Mouse (Mus musculus) layer of hippocampus, adult 6 months (tissue): Measurements from ENCODE around the gene Gm21953. TPM values are rescaled to one million over a fixed set of nuclear protein-coding genes. Genes with fewer than 3 reads are reported as not detected.

Experiments used
- long read RNA-seq, 2 experiments: library from polyadenylated mRNA; unstranded; transcript quantifications; one replicate each; pipeline ENCODE4 v2.0.0; 2019 to 2020
- polyA plus RNA-seq: library from polyadenylated mRNA; unstranded; fragments of <200 nt; fragmentation: Nextera tagmentation; gene quantifications from 2 replicates; pipeline ENCODE4 v1.2.3, GENCODE M21; 2021

Gm21953 gene
- polyA plus RNA-seq = 1.7 TPM in 1 of 2 replicates, not detected in the other
- long read RNA-seq, experiment 1, partial matches to known transcripts = 0 of 2 reads
- long read RNA-seq, experiment 1, other reads (novel, unspliced or antisense) = 2 of 2 reads
- long read RNA-seq, experiment 2, partial matches to known transcripts = 1 of 10 reads
- long read RNA-seq, experiment 2, other reads (novel, unspliced or antisense) = 9 of 10 reads

DNA sequence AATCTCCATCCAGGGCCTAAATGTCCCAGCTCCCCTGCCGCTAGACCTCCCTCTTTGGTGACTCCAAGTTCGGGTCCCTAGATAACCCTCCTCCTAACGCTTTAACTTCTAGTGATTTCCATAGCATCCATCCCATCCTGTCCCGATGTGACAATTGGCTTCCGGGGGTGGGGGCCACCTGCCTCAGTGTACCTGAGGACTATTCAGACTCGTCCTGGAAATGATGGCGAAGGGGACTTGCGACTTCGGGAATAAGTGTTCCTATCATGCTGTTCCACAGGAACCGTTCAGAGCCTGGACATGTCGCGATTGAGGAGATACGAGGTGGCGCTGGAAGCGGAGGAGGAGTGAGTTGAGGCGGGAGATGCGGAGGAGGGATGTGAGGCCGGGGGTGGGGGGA, at the start of gene Gm21953:
Gene Gm21953, plus strand, starts transcription at position 301 of the 400 bp plus-strand sequence.

DNA sequence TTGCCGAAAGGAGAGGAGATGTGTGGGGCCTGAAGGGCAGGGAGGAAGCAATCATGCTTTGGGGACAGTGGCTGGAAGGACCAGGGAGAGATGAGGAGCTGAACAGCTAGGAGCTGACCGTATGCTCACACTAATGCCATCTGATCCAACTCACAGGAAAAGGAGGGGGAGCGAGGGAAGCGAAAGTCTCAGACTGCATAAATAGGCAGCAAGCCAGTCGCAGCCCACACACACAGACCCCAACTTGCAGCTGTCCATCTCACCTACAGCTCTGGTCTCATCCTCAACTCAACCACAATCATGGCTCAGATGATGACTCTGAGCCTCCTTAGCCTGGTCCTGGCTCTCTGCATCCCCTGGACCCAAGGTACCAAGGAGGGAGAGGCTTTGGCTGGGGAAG, 38.6 kb upstream of the Gm21953 start, which contains the start of gene Ccl21b:
Gene Ccl21b, plus strand, starts transcription at position 301 of the 400 bp plus-strand sequence.

DNA sequence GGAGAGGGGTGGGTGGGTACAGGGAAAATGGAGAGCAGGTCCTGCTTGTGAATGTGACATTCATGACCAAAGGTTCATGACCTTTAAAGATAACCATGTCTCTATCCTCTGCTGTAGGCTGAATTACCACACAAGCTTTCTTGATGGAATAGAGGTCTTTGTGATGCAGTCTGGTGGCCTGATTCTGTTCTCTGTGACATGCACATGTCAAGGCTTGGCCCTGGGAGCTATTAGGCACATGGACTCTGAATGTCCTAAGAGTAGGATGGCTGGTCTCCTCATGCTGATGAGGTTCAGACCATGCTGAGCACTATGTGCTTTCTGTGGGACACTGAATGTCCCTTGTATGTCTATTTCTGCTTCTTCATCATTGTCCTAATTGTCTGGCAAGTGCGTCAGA, 24.0 kb downstream of the Gm21953 start, which contains the start of gene Fam205a3:
Gene Fam205a3, plus strand, starts transcription at position 301 of the 400 bp plus-strand sequence.

Other genes starting within 250 kb of the Gm21953 start
- not detected in 2 replicates for gene Gm3893, start 203.1 kb upstream of the Gm21953 start, polyA plus RNA-seq
- gene Gm13304, start 179.4 kb upstream of the Gm21953 start, polyA plus RNA-seq = 7.3 TPM in 1 of 2 replicates, not detected in the other
- gene Gm13306, start 140.8 kb upstream of the Gm21953 start, polyA plus RNA-seq = 3.3 and 3.7 TPM in 2 replicates
- 0.94 and 1.3 TPM in 2 replicates for gene Gm13305, start 125.7 kb upstream of the Gm21953 start, polyA plus RNA-seq
- 1.2 TPM in 1 of 2 replicates, not detected in the other for gene Gm10600, start 53.6 kb upstream of the Gm21953 start, polyA plus RNA-seq
- gene Ccl21b, start 38.5 kb upstream of the Gm21953 start, polyA plus RNA-seq = not detected in 2 replicates
- 0.31 TPM in 1 of 2 replicates, not detected in the other for gene Fam205a3, start 24.1 kb downstream of the Gm21953 start, polyA plus RNA-seq
- gene Gm21586, start 145.1 kb downstream of the Gm21953 start, polyA plus RNA-seq = 1.7 TPM in 1 of 2 replicates, not detected in the other
- 0.06 and 0.10 TPM in 2 replicates for gene Gm2163, start 172.5 kb downstream of the Gm21953 start, polyA plus RNA-seq
- gene Fam205a2, start 233.9 kb downstream of the Gm21953 start, polyA plus RNA-seq = 0.31 TPM in 1 of 2 replicates, not detected in the other